Mouse (Mus musculus) lung, postnatal 0 days (tissue): ENCODE measurements around the gene Rgs12. TPM values are rescaled to one million over a fixed set of nuclear protein-coding genes. Genes with fewer than 3 reads are reported as not detected.

Source experiments
- ATAC-seq: fragments of 200-750 bp; cut with Nextera tagmentation; 2 replicates; pipeline ENCODE4 v1.8.0; 2017; ENCODE audit warnings: moderate library complexity
- DNase-seq: peaks from one replicate; pipeline ENCODE4 v3.0.0-alpha.2; 2016; ENCODE audit warnings: low spot score
- H3K27ac ChIP-seq: fragments of 300-500 bp; sonication (generic); 2 replicates; pipeline ENCODE4 v1.5.1; 2014; ENCODE audit warnings: antibody characterized with exemption, mild to moderate bottlenecking, low read length, mixed read lengths
- H3K27me3 ChIP-seq: fragments of 300-500 bp; sonication (generic); replicated peaks from 2 replicates; pipeline ENCODE4 v1.6.1; 2014; ENCODE audit warnings: low read length, mixed read lengths; ENCODE audit not compliant: insufficient read depth
- H3K36me3 ChIP-seq: fragments of 300-500 bp; sonication (generic); 2 replicates; pipeline ENCODE4 v1.6.1; 2014; ENCODE audit warnings: low read length, mixed read lengths; ENCODE audit not compliant: insufficient read depth
- H3K4me1 ChIP-seq: fragments of 300-500 bp; sonication (generic); 2 replicates; pipeline ENCODE4 v1.6.1; 2014; ENCODE audit warnings: antibody characterized with exemption, low read depth, low read length, mixed read lengths; ENCODE audit not compliant: insufficient read depth
- H3K4me2 ChIP-seq: fragments of 300-500 bp; sonication (generic); replicated peaks from 2 replicates; pipeline ENCODE4 v1.6.1; 2014; ENCODE audit warnings: low read depth, mild to moderate bottlenecking, low read length, moderate library complexity, mixed read lengths
- H3K4me3 ChIP-seq: fragments of 300-500 bp; sonication (generic); 2 replicates; pipeline ENCODE4 v1.5.1; 2014; ENCODE audit warnings: low read depth, low read length
- H3K9ac ChIP-seq: fragments of 300-500 bp; sonication (generic); replicated peaks from 2 replicates; pipeline ENCODE4 v1.6.1; 2014; ENCODE audit warnings: low read depth, mild to moderate bottlenecking
- H3K9me3 ChIP-seq: fragments of 300-500 bp; sonication (generic); 2 replicates; pipeline ENCODE4 v1.6.1; 2016; ENCODE audit warnings: low read length, mixed read lengths
- CTCF ChIP-seq: IDR thresholded peaks from 2 replicates; pipeline ENCODE4 v1.5.1; 2016; ENCODE audit warnings: antibody characterized with exemption, mild to moderate bottlenecking
- EP300 ChIP-seq: IDR thresholded peaks from 2 replicates; pipeline ENCODE4 v1.6.1; 2016; ENCODE audit warnings: antibody characterized with exemption, mild to moderate bottlenecking, control low read depth
- WGBS: fragments of 180-500 bp; shearing (Covaris S2); extraction: QIAGEN DNeasy Blood & Tissue Kit; methylation state at CpG from one replicate; pipeline ENCODE4 v1.1.7; 2014; 5-methylcytosine and 5-hydroxymethylcytosine counted together
- polyA plus RNA-seq: library from polyadenylated mRNA; unstranded; fragments of >200 nt; fragmentation: Nextera tagmentation; extraction: Ambion mirVana; gene quantifications from 2 replicates; pipeline ENCODE4 v1.2.1, GENCODE M21; 2015

Gene Rgs12
- polyA plus RNA-seq, 1 experiment from 2014 or later, result 45.5 TPM

DNA sequence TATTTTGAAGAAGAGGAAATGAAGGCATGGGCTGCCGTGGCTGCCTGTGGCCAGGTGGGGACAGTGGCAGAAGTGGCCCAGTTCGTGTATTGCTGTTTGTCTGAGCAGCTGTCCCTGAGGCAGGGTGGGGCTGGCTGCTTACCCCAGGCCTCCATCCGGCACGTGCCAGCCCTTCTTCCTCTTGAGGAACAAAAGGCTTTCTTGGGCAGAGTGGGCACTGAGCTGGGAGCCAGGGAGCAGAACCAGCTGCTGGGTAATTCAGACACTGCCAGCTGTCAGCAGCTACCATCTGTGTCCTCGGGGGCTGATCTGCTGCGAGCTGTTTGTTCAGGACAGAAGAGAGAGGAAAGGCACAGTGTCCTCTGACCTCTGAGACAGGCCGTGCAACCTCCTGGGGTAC, 121.7 kb downstream of the Rgs12 start:
- H3K9ac ChIP-seq, result no peak overlapping the region
- H3K9me3 ChIP-seq, result no peaks in the 10 kb centered on the region
- H3K36me3 ChIP-seq, result no peaks in the 10 kb centered on the region
- WGBS, result 50% methylated on average over 7 of the region's 7 CpGs
- no peak overlapping the region for H3K4me2 ChIP-seq
- DNase-seq (no peak), ATAC-seq (no peak)
- H3K4me1 ChIP-seq, result no peaks in the 10 kb centered on the region
- H3K27me3 ChIP-seq, result no peaks in the 10 kb centered on the region
- H3K4me3 ChIP-seq, result no peak overlapping the region
- no peak for TF ChIP-seq CTCF
- no peak for TF ChIP-seq EP300
- no peak overlapping the region for H3K27ac ChIP-seq

GRCm38 (mm10) chr5:35071855-35072254, 122.6 kb downstream of the Rgs12 start:
- Histone ChIP-seq H3K9me3 (no peaks in the 10 kb centered on the region), H3K27ac (no peak overlapping the region), H3K4me3 (no peak overlapping the region), H3K36me3 (no peaks in the 10 kb centered on the region), H3K9ac (no peak overlapping the region), H3K4me1 (no peaks in the 10 kb centered on the region), H3K27me3 (no peaks in the 10 kb centered on the region), H3K4me2 (no peak overlapping the region)
- DNase-seq, result no peak
- 86% methylated on average over 6 of the region's 6 CpGs for WGBS
- no peak for ATAC-seq
- TF ChIP-seq EP300 (no peak), CTCF (no peak)

GRCm38 (mm10) chr5:35073235-35073634, 124.0 kb downstream of the Rgs12 start:
- Histone ChIP-seq H3K4me1 (no peaks in the 10 kb centered on the region), H3K4me2 (no peak overlapping the region), H3K9me3 (no peaks in the 10 kb centered on the region), H3K36me3 (no peaks in the 10 kb centered on the region), H3K9ac (no peak overlapping the region), H3K27ac (no peak overlapping the region), H3K27me3 (no peaks in the 10 kb centered on the region), H3K4me3 (no peak overlapping the region)
- no peak for DNase-seq
- ATAC-seq, result no peak
- WGBS, result 80% methylated on average over 11 of the region's 11 CpGs
- TF ChIP-seq EP300 (no peak), CTCF (no peak)

DNA sequence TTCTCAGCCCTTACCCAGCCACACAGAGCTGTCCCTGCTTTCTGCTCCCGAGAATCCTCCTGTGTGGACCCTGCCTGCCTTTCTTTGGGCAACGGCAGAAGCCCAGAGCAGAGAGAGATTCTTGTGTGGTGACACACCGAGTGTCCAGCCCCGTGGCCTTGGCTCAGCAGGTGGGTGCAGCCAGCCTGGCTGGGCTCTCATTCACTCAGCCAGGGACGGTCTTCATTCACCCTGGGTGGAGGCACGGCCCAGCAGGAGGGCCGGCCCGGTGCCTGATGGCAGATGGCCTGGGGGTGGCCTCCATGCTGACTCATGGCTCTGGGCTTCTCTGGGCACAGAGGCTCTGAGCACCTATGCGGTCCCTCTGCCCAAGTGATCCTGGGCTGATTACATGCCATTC, 124.7 kb downstream of the Rgs12 start:
- Histone ChIP-seq H3K4me2 (no peak overlapping the region), H3K4me3 (no peak overlapping the region), H3K4me1 (no peaks in the 10 kb centered on the region), H3K36me3 (no peaks in the 10 kb centered on the region), H3K27me3 (no peaks in the 10 kb centered on the region), H3K9ac (no peak overlapping the region), H3K27ac (no peak overlapping the region), H3K9me3 (no peaks in the 10 kb centered on the region)
- TF ChIP-seq CTCF, result no peak
- no peak for TF ChIP-seq EP300
- WGBS, result 68% methylated on average over 9 of the region's 9 CpGs
- ATAC-seq, result no peak
- DNase-seq, result no peak

- DNase-seq (no peak), ATAC-seq (no peak)
- Histone ChIP-seq H3K9ac (no peak overlapping the region), H3K9me3 (no peaks in the 10 kb centered on the region), H3K27ac (no peak overlapping the region), H3K4me3 (no peak overlapping the region), H3K4me2 (no peak overlapping the region), H3K4me1 (no peaks in the 10 kb centered on the region), H3K36me3 (no peaks in the 10 kb centered on the region), H3K27me3 (no peaks in the 10 kb centered on the region)
- 75% methylated on average over 1 of the region's 1 CpGs for WGBS
- TF ChIP-seq CTCF, result no peak
- TF ChIP-seq EP300, result no peak
Observed at GRCm38 (mm10) chr5:35076369-35076768, 127.1 kb downstream of the Rgs12 start.

GRCm38 (mm10) chr5:35079101-35079500, 129.9 kb downstream of the Rgs12 start:
- 39% methylated on average over 15 of the region's 18 CpGs for WGBS

GRCm38 (mm10) chr5:35084913-35085312, 135.7 kb downstream of the Rgs12 start:
- ATAC-seq (no peak), DNase-seq (no peak)
- H3K27me3 ChIP-seq, result no peaks in the 10 kb centered on the region
- TF ChIP-seq EP300, result no peak
- TF ChIP-seq CTCF, result no peak
- H3K4me2 ChIP-seq, result no peak overlapping the region
- H3K36me3 ChIP-seq, result no peaks in the 10 kb centered on the region
- no peaks in the 10 kb centered on the region for H3K4me1 ChIP-seq
- 59% methylated on average over 3 of the region's 3 CpGs for WGBS
- H3K9me3 ChIP-seq, result no peaks in the 10 kb centered on the region
- H3K9ac ChIP-seq, result no peak overlapping the region
- H3K27ac ChIP-seq, result no peak overlapping the region
- no peak overlapping the region for H3K4me3 ChIP-seq

More at GRCm38 (mm10) chr5:35079101-35079500, 129.9 kb downstream of the Rgs12 start:
- Histone ChIP-seq H3K4me3 (no peak overlapping the region), H3K27me3 (no peaks in the 10 kb centered on the region), H3K36me3 (no peaks in the 10 kb centered on the region), H3K4me1 (no peaks in the 10 kb centered on the region), H3K27ac (no peak overlapping the region), H3K9ac (no peak overlapping the region), H3K9me3 (no peaks in the 10 kb centered on the region), H3K4me2 (no peak overlapping the region)
- DNase-seq, result no peak
- no peak for ATAC-seq
- TF ChIP-seq EP300 (no peak), CTCF (no peak)
